Mouse (Mus musculus) liver, embryonic 12.5 days (tissue): Measurements from ENCODE around the gene Nrxn2. TPM values are rescaled to one million over a fixed set of nuclear protein-coding genes. Genes with fewer than 3 reads are reported as not detected.

ENCODE experiments used
- ATAC-seq: fragments of 200-750 bp; cut with Nextera tagmentation; 2 replicates; pipeline ENCODE4 v1.8.0; 2017; ENCODE audit warnings: moderate number of reproducible peaks, mild to moderate bottlenecking, moderate library complexity
- H3K27ac ChIP-seq: fragments of 300-500 bp; sonication (generic); 2 replicates; pipeline ENCODE4 v1.5.1; 2016; ENCODE audit warnings: mild to moderate bottlenecking
- H3K27me3 ChIP-seq: fragments of 300-500 bp; sonication (generic); replicated peaks from 2 replicates; pipeline ENCODE4 v1.6.1; 2016; ENCODE audit warnings: mild to moderate bottlenecking, moderate library complexity
- H3K36me3 ChIP-seq: fragments of 300-500 bp; sonication (generic); 2 replicates; pipeline ENCODE4 v1.6.1; 2016; ENCODE audit warnings: mild to moderate bottlenecking, moderate library complexity
- H3K4me1 ChIP-seq: fragments of 300-500 bp; sonication (generic); 2 replicates; pipeline ENCODE4 v1.6.1; 2016
- H3K4me2 ChIP-seq: fragments of 300-500 bp; sonication (generic); 2 replicates; pipeline ENCODE4 v1.6.1; 2016; ENCODE audit warnings: mild to moderate bottlenecking, moderate library complexity
- H3K4me3 ChIP-seq: fragments of 300-500 bp; sonication (generic); 2 replicates; pipeline ENCODE4 v1.5.1; 2016; ENCODE audit warnings: mild to moderate bottlenecking, moderate library complexity
- H3K9ac ChIP-seq: fragments of 300-500 bp; sonication (generic); 2 replicates; pipeline ENCODE4 v1.6.1; 2016; ENCODE audit warnings: mild to moderate bottlenecking, moderate library complexity
- H3K9me3 ChIP-seq: fragments of 300-500 bp; sonication (generic); replicated peaks from 2 replicates; pipeline ENCODE4 v1.6.1; 2016; ENCODE audit warnings: mild to moderate bottlenecking, moderate library complexity
- WGBS: fragments of 180-500 bp; shearing (Covaris S2); methylation state at CpG from one replicate; pipeline ENCODE4 v1.1.7; 2016; ENCODE audit not compliant: insufficient replicate concordance; 5-methylcytosine and 5-hydroxymethylcytosine counted together
- microRNA-seq: library from miRNA; unstranded; fragments of <30 nt; microRNA quantifications from one replicate; pipeline ENCODE4, GENCODE M21; 2017
- polyA plus RNA-seq: library from polyadenylated mRNA; unstranded; fragments of >200 nt; fragmentation: Nextera tagmentation; extraction: Ambion mirVana; gene quantifications from 2 replicates; pipeline ENCODE4 v1.2.1, GENCODE M21; 2016

Gene Nrxn2
- polyA plus RNA-seq, 1 experiment from 2014 or later, result 0.83 TPM

DNA sequence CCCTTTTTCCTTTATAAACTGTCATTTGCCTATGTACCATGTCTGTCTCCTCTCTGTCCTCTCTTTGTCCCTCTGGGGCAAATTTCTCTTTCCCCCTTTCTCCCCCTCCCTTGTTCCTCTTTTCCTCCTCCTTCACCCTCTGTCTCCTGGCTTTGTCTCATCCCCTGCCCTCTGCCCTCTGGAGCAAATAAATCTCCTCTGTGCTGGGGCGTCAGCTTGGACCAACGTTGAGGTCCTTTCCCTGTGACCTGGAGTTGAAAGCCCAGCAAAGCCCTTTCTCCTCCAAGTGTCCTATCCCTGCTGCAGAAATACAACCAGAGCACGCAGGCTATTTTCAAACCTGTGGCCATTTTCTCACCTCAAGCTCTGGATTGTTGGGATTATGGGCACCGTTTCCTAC, 141.0 kb downstream of the Nrxn2 start:
- Histone ChIP-seq H3K27me3 (no peaks in the 10 kb centered on the region), H3K4me2 (no peak overlapping the region), H3K9ac (no peak overlapping the region), H3K4me1 (no peaks in the 10 kb centered on the region), H3K27ac (no peak overlapping the region), H3K4me3 (no peak overlapping the region), H3K36me3 (no peaks in the 10 kb centered on the region), H3K9me3 (no peaks in the 10 kb centered on the region)
- WGBS, result 58% methylated on average over 4 of the region's 4 CpGs
- ATAC-seq, result no peak

DNA sequence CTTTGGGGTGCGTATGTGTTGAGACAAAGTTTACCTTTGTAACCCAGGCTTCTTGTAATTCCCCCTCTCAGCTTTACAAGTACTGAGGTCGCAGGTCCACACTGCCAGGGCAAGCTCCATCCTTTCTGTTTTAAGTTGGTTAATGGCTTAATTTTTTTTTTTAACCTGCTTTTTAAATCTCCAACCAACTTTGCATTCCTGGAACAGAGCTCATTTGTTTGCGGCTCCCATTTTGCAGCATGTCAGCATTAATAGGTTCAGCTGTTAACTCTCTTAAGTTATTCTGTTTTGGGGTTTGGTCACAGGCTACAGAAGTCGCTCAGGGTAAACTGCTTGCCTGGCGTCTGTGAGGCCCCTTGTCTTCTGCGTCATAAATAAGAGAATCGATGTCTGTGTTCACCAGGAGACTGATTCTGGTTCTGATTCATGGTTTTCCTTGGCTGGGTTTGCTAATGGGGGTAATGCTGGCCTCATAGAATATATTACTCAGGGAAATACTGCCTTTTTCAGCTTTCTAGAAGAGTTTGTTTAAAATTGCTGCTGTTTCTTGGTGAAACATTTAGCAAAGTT, 141.8 kb downstream of the Nrxn2 start:
- H3K4me1 ChIP-seq, result no peaks in the 10 kb centered on the region
- 68% methylated on average over 7 of the region's 7 CpGs for WGBS

DNA sequence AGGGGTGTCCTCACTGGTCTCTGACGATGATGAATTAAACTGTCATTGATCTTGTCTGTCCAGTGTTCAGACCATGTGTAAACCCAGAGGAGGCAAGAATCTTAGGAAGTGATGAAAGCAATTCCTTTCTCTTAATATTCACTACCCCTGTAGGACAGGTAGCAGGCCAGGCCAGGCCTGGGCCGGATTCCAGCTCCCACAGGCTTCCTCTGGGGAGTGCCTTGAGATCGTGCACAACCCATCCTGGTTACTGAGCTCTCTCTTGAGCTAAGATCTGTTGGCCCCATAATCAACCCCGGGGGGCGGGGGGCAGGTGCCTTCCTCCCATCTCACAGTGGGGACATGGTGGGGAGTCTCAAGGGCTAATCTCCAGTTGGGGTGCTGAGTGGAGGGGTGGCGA, 146.6 kb downstream of the Nrxn2 start:
- Histone ChIP-seq H3K4me2 (no peak overlapping the region), H3K4me1 (no peaks in the 10 kb centered on the region), H3K27ac (no peak overlapping the region), H3K27me3 (no peaks in the 10 kb centered on the region; the same call in 1 of the 2 replicates), H3K9me3 (no peaks in the 10 kb centered on the region), H3K36me3 (no peaks in the 10 kb centered on the region), H3K4me3 (no peak overlapping the region), H3K9ac (no peak overlapping the region)
- WGBS, result 69% methylated on average over 6 of the region's 6 CpGs
- ATAC-seq, result no peak

More for the DNA sequence above, 141.8 kb downstream of the Nrxn2 start:
- no peaks in the 10 kb centered on the region for H3K9me3 ChIP-seq
- H3K4me3 ChIP-seq, result no peak overlapping the region
- H3K4me2 ChIP-seq, result no peak overlapping the region
- H3K27me3 ChIP-seq, result no peaks in the 10 kb centered on the region
- H3K9ac ChIP-seq, result no peak overlapping the region
- no peak overlapping the region for H3K27ac ChIP-seq
- H3K36me3 ChIP-seq, result no peaks in the 10 kb centered on the region
- ATAC-seq, result no peak

DNA sequence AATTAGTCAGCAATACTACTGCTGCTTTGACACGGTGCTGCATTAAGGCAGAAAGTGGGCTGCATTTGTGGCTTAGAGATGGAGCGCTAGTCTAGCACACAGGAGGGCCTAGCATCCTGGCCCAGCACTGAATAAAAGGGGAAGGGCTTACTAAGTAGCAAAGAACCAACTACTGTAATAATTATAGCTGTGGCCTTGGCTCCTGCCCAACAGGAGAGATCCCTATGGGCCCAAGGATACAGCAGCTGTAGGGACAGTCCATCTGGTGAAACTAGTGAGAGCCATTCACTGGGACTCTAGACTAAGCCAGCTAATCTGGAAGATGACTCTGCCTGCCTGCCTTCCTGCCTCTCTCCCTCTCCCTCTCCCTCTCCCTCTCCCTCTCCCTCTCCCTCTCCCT, 147.9 kb downstream of the Nrxn2 start:
- Histone ChIP-seq H3K4me1 (no peaks in the 10 kb centered on the region), H3K27me3 (no peaks in the 10 kb centered on the region; the same call in 1 of the 2 replicates), H3K9me3 (no peaks in the 10 kb centered on the region), H3K36me3 (no peaks in the 10 kb centered on the region), H3K27ac (no peak overlapping the region), H3K4me2 (no peak overlapping the region), H3K4me3 (no peak overlapping the region), H3K9ac (no peak overlapping the region)
- 74% methylated on average over 2 of the region's 2 CpGs for WGBS
- no peak for ATAC-seq

DNA sequence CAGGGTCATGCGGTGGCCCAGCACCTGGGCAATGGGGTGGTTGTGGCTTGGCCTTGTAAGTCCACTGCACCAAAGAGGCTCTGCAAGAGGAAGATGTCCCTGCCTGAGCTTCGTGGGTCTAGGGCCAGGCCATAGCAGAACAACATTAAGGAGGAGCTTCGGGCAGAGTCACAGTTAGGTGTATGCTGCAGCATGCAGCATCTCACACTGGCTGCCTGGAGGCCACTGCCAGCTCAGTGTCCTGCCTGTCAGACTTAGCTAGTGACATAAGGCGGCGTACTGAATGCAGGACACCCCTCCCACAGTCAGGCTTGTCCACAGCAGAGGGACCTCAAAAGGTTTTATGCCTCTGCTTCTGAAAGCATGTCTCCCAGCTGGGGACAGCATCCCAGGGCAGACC, 150.5 kb downstream of the Nrxn2 start:
- no peak overlapping the region for H3K4me3 ChIP-seq
- H3K27ac ChIP-seq, result no peak overlapping the region
- no peak overlapping the region for H3K4me2 ChIP-seq
- H3K4me1 ChIP-seq, result no peaks in the 10 kb centered on the region
- H3K36me3 ChIP-seq, result no peaks in the 10 kb centered on the region
- H3K9me3 ChIP-seq, result no peaks in the 10 kb centered on the region
- ATAC-seq, result no peak
- peaks cover 12% of the 10 kb centered on the region for H3K27me3 ChIP-seq
- WGBS, result 65% methylated on average over 5 of the region's 5 CpGs
- no peak overlapping the region for H3K9ac ChIP-seq

DNA sequence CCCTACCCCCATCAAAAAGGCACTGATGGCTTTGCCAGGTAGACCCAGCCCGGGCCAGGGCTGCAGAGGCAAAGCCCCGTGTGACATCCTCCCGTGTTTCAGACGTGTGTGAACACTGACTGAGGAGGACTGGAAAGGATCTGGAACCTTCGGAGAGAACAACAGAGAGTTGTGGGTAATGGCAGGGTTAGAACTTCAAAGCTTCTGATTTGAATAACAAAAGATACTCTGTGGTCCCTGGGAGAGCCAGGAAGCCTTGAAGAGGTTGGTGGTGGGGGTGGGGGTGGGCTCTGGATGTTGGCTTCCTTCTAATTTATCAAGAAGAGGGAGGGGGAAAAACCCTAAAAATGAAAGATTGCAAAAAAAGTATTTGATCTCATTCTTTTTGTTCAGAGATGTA, 151.0 kb downstream of the Nrxn2 start:
- H3K4me3 ChIP-seq, result no peak overlapping the region
- H3K4me1 ChIP-seq, result no peaks in the 10 kb centered on the region
- H3K27me3 ChIP-seq, result peaks cover 12% of the 10 kb centered on the region
- H3K4me2 ChIP-seq, result no peak overlapping the region
- H3K36me3 ChIP-seq, result no peaks in the 10 kb centered on the region
- 35% methylated on average over 5 of the region's 5 CpGs for WGBS
- ATAC-seq, result no peak
- no peak overlapping the region for H3K27ac ChIP-seq
- H3K9me3 ChIP-seq, result no peaks in the 10 kb centered on the region
- H3K9ac ChIP-seq, result no peak overlapping the region

DNA sequence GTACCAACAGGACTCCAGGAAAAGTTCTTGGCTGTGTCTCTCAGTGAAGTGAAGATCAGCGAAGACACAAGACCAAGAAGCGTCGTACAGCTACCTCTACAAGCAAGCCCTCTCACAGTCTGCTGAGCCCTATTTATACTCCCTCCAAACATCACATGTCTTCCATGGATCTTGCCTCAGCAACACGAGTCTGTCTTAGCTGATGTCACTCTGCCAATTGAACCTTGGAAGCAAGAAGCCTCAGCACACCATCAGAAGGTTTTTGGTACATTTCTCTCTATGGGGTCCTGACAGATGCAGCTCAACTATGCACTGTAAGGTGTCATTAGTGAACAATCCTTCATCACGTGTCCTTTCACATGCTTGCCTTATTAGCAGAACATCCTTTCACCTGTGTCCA, 152.9 kb downstream of the Nrxn2 start:
- H3K27me3 ChIP-seq, result peaks cover 25% of the 10 kb centered on the region
- no peaks in the 10 kb centered on the region for H3K36me3 ChIP-seq
- H3K4me1 ChIP-seq, result no peaks in the 10 kb centered on the region
- H3K9me3 ChIP-seq, result no peaks in the 10 kb centered on the region
- H3K27ac ChIP-seq, result no peak overlapping the region
- no peak overlapping the region for H3K9ac ChIP-seq
- 59% methylated on average over 5 of the region's 5 CpGs for WGBS
- no peak overlapping the region for H3K4me2 ChIP-seq
- H3K4me3 ChIP-seq, result no peak overlapping the region
- ATAC-seq, result no peak

DNA sequence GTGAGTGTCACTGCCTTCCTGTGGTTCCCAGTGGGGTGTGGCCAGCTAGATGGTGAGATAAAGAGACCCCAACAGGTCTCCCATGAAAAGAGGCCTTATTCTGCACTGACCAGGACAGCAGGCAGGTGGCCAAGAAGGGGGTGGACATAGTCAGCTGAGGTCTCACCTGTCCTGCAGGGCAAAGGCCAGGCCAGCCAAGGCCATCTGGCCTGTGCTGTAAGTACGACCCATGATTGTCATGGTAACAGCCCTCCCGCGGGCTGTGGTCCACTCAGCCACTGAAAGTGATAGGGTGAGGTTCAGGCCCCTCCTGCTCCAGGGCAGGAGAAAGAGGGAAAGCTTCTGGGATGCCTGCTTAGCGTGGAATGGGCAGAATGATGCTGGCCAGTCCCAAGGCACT, 153.5 kb downstream of the Nrxn2 start:
- Histone ChIP-seq H3K9ac (no peak overlapping the region), H3K4me1 (no peaks in the 10 kb centered on the region; the same call in 1 of the 2 replicates), H3K4me2 (no peak overlapping the region), H3K4me3 (no peak overlapping the region), H3K36me3 (no peaks in the 10 kb centered on the region), H3K9me3 (no peaks in the 10 kb centered on the region), H3K27ac (no peak overlapping the region), H3K27me3 (peaks cover 29% of the 10 kb centered on the region)
- 39% methylated on average over 4 of the region's 4 CpGs for WGBS
- ATAC-seq, result no peak

Small RNA genes lying within 50 kb of the gene (microRNA-seq; reads per million reads assigned to microRNA genes)
- not detected for gene Gm26460

Other genes with a start within 250 kb of the Nrxn2 start
- not detected in 2 replicates for gene Majin, start 234.3 kb upstream of the Nrxn2 start, polyA plus RNA-seq
- not detected in 2 replicates for gene Gpha2, start 192.4 kb upstream of the Nrxn2 start, polyA plus RNA-seq
- gene Ppp2r5b, start 182.9 kb upstream of the Nrxn2 start, polyA plus RNA-seq, result 6.4 TPM in 2 replicates
- gene Atg2a, start 177.1 kb upstream of the Nrxn2 start, polyA plus RNA-seq, result 7.1 and 8.2 TPM in 2 replicates
- 85.4 and 91.9 TPM in 2 replicates for gene Ehd1, start 142.0 kb upstream of the Nrxn2 start, polyA plus RNA-seq
- 0.20 TPM in 2 replicates for gene Cdc42bpg, start 112.3 kb upstream of the Nrxn2 start, polyA plus RNA-seq
- 48.6 and 49.4 TPM in 2 replicates for gene Men1, start 83.8 kb upstream of the Nrxn2 start, polyA plus RNA-seq
- 9.2 and 9.3 TPM in 2 replicates for gene Map4k2, start 77.6 kb upstream of the Nrxn2 start, polyA plus RNA-seq
- gene Sf1, start 55.0 kb upstream of the Nrxn2 start, polyA plus RNA-seq, result 115 and 119 TPM in 2 replicates
- 2.6 and 2.7 TPM in 2 replicates for gene Pygm, start 34.3 kb upstream of the Nrxn2 start, polyA plus RNA-seq
- gene Rasgrp2, start 19.4 kb upstream of the Nrxn2 start, polyA plus RNA-seq, result 97.8 and 106 TPM in 2 replicates
- gene Slc22a12, start 124.3 kb downstream of the Nrxn2 start, polyA plus RNA-seq, result not detected in 2 replicates